Mouse (Mus musculus): ENCODE results near the gene Slc18b1. TPM values are rescaled to one million over a fixed set of nuclear protein-coding genes. Genes with fewer than 3 reads are reported as not detected.

Gene Slc18b1
- polyA plus RNA-seq (2015; fragmentation: Illumina TruSeq; extraction: RNeasy Lipid Tissue Mini Kit (QIAGEN cat#74804); ENCODE audit: insufficient read depth, low read depth, low replicate concordance), result 2.6 TPM

DNA sequence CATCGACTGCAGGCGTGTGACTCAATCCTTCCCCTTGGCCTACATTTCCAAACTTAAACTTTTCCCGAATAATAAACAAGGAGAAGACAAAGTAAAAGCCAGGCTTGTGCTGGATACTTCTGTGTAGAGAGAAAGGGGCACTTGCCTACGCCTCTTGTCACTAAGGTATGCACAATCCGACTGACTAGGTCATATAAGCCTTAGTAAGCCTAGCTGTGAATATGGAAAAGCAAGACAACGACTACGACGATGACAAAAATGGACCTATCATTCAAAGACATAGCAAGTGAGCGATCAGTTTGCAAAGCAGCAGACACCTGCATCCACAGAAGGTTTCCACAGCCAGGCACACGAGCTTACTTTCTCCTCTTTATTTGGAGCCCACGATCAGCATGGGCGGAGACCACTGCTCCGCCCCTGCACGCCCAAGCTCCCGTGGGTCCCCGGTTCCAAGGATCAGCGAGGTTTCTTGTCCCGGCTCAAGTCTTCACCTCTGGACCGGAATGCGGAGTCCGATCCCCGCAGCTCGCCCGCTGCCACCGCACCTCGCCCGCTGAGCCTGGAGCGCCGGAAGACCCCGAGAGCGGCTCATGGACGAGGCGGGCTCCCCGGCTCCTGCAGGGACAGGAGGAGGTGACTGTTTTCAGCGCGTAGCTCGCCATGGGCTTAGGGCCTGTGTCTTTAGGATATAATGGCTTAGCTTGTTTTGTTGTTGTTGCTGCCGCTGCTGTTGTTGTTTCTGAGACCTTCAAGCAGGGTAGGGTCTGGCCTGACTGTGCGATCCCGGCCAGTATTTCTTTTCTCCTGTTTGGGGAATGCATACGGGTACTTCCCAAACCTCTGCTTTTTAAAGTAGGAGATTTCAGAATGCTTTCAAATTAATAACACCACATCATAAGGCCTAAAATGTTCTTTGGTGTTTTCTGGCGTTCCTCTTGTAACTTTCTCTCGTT, at the start of gene Slc18b1:
Gene Slc18b1, plus strand, starts transcription at position 436 of the 953 bp plus-strand sequence.

DNA sequence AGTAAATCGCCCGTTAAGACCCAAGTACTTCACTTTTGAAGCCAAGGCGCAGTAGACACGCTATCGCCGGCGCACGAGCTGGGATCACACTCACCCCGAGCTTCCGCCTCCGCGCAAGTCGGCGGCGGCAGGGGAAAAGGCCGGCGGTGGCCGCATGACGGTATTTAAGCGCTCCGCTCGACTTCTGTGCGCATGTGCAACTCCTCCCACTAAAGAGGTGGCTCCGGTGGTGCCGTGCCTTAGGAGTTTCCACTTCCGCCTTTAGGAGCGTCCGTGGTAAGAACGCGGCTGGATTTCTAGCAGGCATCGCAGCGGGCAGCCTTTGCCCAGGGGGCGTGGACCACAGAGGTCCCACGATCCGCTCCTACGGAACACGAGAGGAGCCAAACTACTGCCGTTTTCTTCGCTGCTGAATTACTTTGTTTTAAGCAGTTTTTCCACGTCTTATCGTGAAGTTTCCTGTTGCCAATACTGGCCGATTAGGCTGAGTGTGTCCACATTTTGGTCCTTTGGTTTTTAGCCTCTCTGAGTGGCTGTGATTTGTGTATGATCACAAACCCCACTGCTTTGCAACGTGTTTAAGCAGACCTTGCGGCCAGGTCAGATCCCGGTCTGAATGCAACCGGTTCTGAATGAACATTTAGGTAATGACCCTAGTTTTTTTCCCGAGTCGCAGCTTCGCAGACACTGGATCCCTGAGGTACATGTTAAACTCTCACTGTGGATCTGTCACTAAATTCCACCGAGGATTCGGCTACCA, 9.5 kb upstream of the Slc18b1 start, which contains the start of gene Rps12:
Gene Rps12, minus strand, starts transcription at position 214 of the 760 bp plus-strand sequence.

DNA sequence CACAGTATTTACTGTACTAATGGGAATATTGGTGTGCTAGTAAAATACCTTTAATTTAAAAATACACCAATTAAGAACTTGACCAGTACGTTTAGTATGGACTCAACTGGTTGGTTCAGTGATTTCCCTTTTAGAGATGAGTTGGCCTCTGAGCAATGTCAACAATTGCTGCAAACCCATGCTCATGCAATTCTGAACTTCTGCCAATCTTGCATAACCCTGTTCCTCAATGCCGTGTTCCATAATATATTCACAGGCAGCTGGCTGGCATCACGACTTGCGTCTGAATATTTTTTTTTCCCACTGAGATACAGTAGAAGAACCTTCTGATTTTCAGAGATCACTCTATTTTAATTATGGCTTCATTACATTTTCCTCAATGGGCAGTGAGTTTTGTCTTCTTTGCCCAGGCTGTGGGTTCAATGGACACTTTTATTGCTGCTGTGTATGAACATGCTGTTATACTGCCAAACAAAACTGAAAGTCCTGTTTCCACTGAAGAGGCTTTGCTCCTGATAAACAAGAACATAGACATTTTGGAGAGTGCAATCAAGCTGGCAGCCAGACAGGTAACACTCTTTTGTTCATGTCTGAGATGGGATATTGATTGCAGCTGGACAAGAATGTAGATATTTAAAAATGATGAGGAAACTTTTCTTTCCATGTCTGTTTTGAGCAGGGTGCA, 54.6 kb downstream of the Slc18b1 start, which contains the start of gene Vnn3:
Gene Vnn3, plus strand, starts transcription at position 235 of the 685 bp plus-strand sequence.

Other genes starting within 250 kb of the Slc18b1 start
- gene Rps12, start 9.7 kb upstream of the Slc18b1 start, polyA plus RNA-seq (2015; fragmentation: Illumina TruSeq; extraction: RNeasy Lipid Tissue Mini Kit (QIAGEN cat#74804); ENCODE audit: insufficient read depth, low read depth, low replicate concordance), result 1,153 TPM
- gene Vnn3, start 54.5 kb downstream of the Slc18b1 start, polyA plus RNA-seq (2015; fragmentation: Illumina TruSeq; extraction: RNeasy Lipid Tissue Mini Kit (QIAGEN cat#74804); ENCODE audit: insufficient read depth, low read depth, low replicate concordance), result not detected
- 0.66 TPM for gene Vnn1, start 97.7 kb downstream of the Slc18b1 start, polyA plus RNA-seq (2015; fragmentation: Illumina TruSeq; extraction: RNeasy Lipid Tissue Mini Kit (QIAGEN cat#74804); ENCODE audit: insufficient read depth, low read depth, low replicate concordance)
- gene Taar1, start 123.4 kb downstream of the Slc18b1 start, polyA plus RNA-seq (2015; fragmentation: Illumina TruSeq; extraction: RNeasy Lipid Tissue Mini Kit (QIAGEN cat#74804); ENCODE audit: insufficient read depth, low read depth, low replicate concordance), result not detected
- gene Taar2, start 141.6 kb downstream of the Slc18b1 start, polyA plus RNA-seq (2015; fragmentation: Illumina TruSeq; extraction: RNeasy Lipid Tissue Mini Kit (QIAGEN cat#74804); ENCODE audit: insufficient read depth, low read depth, low replicate concordance), result not detected
- gene Taar3, start 152.6 kb downstream of the Slc18b1 start, polyA plus RNA-seq (2015; fragmentation: Illumina TruSeq; extraction: RNeasy Lipid Tissue Mini Kit (QIAGEN cat#74804); ENCODE audit: insufficient read depth, low read depth, low replicate concordance), result not detected
- not detected for gene Taar4, start 163.5 kb downstream of the Slc18b1 start, polyA plus RNA-seq (2015; fragmentation: Illumina TruSeq; extraction: RNeasy Lipid Tissue Mini Kit (QIAGEN cat#74804); ENCODE audit: insufficient read depth, low read depth, low replicate concordance)
- not detected for gene Taar5, start 173.7 kb downstream of the Slc18b1 start, polyA plus RNA-seq (2015; fragmentation: Illumina TruSeq; extraction: RNeasy Lipid Tissue Mini Kit (QIAGEN cat#74804); ENCODE audit: insufficient read depth, low read depth, low replicate concordance)
- not detected for gene Taar6, start 188.7 kb downstream of the Slc18b1 start, polyA plus RNA-seq (2015; fragmentation: Illumina TruSeq; extraction: RNeasy Lipid Tissue Mini Kit (QIAGEN cat#74804); ENCODE audit: insufficient read depth, low read depth, low replicate concordance)
- gene Taar7a, start 196.5 kb downstream of the Slc18b1 start, polyA plus RNA-seq (2015; fragmentation: Illumina TruSeq; extraction: RNeasy Lipid Tissue Mini Kit (QIAGEN cat#74804); ENCODE audit: insufficient read depth, low read depth, low replicate concordance), result not detected
- not detected for gene Taar7b, start 203.0 kb downstream of the Slc18b1 start, polyA plus RNA-seq (2015; fragmentation: Illumina TruSeq; extraction: RNeasy Lipid Tissue Mini Kit (QIAGEN cat#74804); ENCODE audit: insufficient read depth, low read depth, low replicate concordance)
- not detected for gene Taar7d, start 230.2 kb downstream of the Slc18b1 start, polyA plus RNA-seq (2015; fragmentation: Illumina TruSeq; extraction: RNeasy Lipid Tissue Mini Kit (QIAGEN cat#74804); ENCODE audit: insufficient read depth, low read depth, low replicate concordance)
- not detected for gene Taar7e, start 240.6 kb downstream of the Slc18b1 start, polyA plus RNA-seq (2015; fragmentation: Illumina TruSeq; extraction: RNeasy Lipid Tissue Mini Kit (QIAGEN cat#74804); ENCODE audit: insufficient read depth, low read depth, low replicate concordance)